Mouse (Mus musculus): ENCODE data around the gene Ctse.

DNA sequence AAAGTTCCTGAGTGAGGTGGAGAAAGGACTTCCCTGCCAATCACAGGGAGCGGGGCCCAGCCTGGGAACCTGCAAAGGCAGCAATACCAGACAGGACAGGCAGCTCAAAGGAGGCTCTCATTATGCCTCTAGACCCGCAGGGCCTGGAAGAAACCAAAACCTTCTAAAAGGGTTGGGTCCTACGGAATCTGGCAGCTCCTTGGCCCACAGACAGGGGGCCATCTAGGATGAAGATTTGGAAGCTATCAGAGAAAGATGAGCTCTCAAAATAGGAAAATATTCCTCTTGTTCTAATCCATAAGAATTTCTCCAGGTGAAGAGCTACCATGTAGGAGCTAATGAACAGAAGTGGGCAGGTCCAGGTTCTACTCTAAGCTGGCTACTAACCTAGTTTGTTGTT, 50.9 kb downstream of the Ctse start:
- TF ChIP-seq CTCF (IDR thresholded peaks at IDR 0.05; ENCODE audit: borderline replicate concordance, insufficient read depth, low read depth, low read length), result no peak
- TF ChIP-seq POLR2A (IDR thresholded peaks at IDR 0.05; ENCODE audit: borderline replicate concordance, insufficient read depth, low read length), result no peak
